Mouse (Mus musculus) heart, postnatal 10 days (tissue): Measurements from ENCODE around the gene Olfr1062. TPM values are rescaled to one million over a fixed set of nuclear protein-coding genes. Genes with fewer than 3 reads are reported as not detected.
"Not testable (repeated sequence)": the region's sequence is repeated elsewhere in the genome, so short reads cannot be mapped to it uniquely, and the experiment has no call there.

Experiments
- DNase-seq, 2 experiments: peaks; one replicate each; pipeline ENCODE4 v3.0.0; 2021
- intact Hi-C: fragments of 180-260 bp; cut with DNase I; formaldehyde crosslinking; loops from one replicate; pipeline ENCODE4 v1.15.1; 2025
- total RNA-seq, 2 experiments: library from RNA; stranded (reverse); gene quantifications; 2 replicates each; pipeline ENCODE4 v1.2.3; 2021

Gene Olfr1062
- total RNA-seq: not detected

GRCm38 (mm10) chr2:86426649-86427048, at the start of gene Olfr1062:
Gene Olfr1062 (minus strand): TSS chr2:86426749.
- intact Hi-C loops, DNase-seq: not testable (repeated sequence)

- DNase-seq: peak; percentile 42 to 51
- intact Hi-C loops: loop anchor here (1.0 to 2.0 kb wide), 2 partner anchors 738 to 1344 kb away; no protein-coding TSS in a partner anchor
Measured at GRCm38 (mm10) chr2:86464442-86465109, 38.0 kb upstream of the Olfr1062 start.

GRCm38 (mm10) chr2:86460434-86460833, 33.9 kb upstream of the Olfr1062 start:
- no peak for DNase-seq

GRCm38 (mm10) chr2:86456169-86456568, 29.6 kb upstream of the Olfr1062 start, which contains the start of gene Olfr1066:
Gene Olfr1066 (minus strand): TSS chr2:86456269.
- DNase-seq: no peak
- intact Hi-C loops: no loop called here

More at GRCm38 (mm10) chr2:86460434-86460833, 33.9 kb upstream of the Olfr1062 start:
- intact Hi-C loops: no loop called here

GRCm38 (mm10) chr2:86450491-86450890, 23.9 kb upstream of the Olfr1062 start, which contains the start of gene Olfr1065:
Gene Olfr1065 (minus strand): TSS chr2:86450591.
- intact Hi-C loops: not testable (repeated sequence)

GRCm38 (mm10) chr2:86442101-86442500, 15.6 kb upstream of the Olfr1062 start:
- intact Hi-C loops, DNase-seq: not testable (repeated sequence)

More at GRCm38 (mm10) chr2:86450491-86450890, 23.9 kb upstream of the Olfr1062 start, which contains the start of gene Olfr1065:
- not testable (repeated sequence) for DNase-seq

GRCm38 (mm10) chr2:86428511-86428910, 2.0 kb upstream of the Olfr1062 start:
- intact Hi-C loops, DNase-seq: not testable (repeated sequence)

GRCm38 (mm10) chr2:86413950-86414349, 12.6 kb downstream of the Olfr1062 start, which contains the start of gene Olfr1061:
Gene Olfr1061 (minus strand): TSS chr2:86414050.
- no peak for DNase-seq
- intact Hi-C loops: no loop called here

- intact Hi-C loops: no loop called here
- no peak for DNase-seq
Measured at GRCm38 (mm10) chr2:86395114-86395513, 31.4 kb downstream of the Olfr1062 start.

GRCm38 (mm10) chr2:86388461-86388860, 38.1 kb downstream of the Olfr1062 start, which contains the start of gene Olfr1058:
Gene Olfr1058 (minus strand): TSS chr2:86388561.
- intact Hi-C loops, DNase-seq: not testable (repeated sequence)

- intact Hi-C loops: no loop called here
- no peak for DNase-seq
Measured at GRCm38 (mm10) chr2:86378293-86378692, 48.3 kb downstream of the Olfr1062 start, which contains the start of gene Olfr1057. Gene Olfr1057 (minus strand): TSS chr2:86378393.

Other genes starting within 250 kb of the Olfr1062 start
- gene Olfr1044, start 248.9 kb downstream of the Olfr1062 start, total RNA-seq: not detected
- gene Olfr52, start 241.1 kb downstream of the Olfr1062 start, total RNA-seq: not detected
- not detected for gene Olfr1045, start 223.7 kb downstream of the Olfr1062 start, total RNA-seq
- not detected for gene Olfr1046, start 207.4 kb downstream of the Olfr1062 start, total RNA-seq
- not detected for gene Olfr1047, start 195.3 kb downstream of the Olfr1062 start, total RNA-seq
- gene Olfr1048, start 186.5 kb downstream of the Olfr1062 start, total RNA-seq: not detected
- not detected for gene Olfr1049, start 168.4 kb downstream of the Olfr1062 start, total RNA-seq
- not detected for gene Olfr1051, start 147.7 kb downstream of the Olfr1062 start, total RNA-seq
- not detected for gene Olfr1052, start 134.3 kb downstream of the Olfr1062 start, total RNA-seq
- gene Olfr1053, start 111.5 kb downstream of the Olfr1062 start, total RNA-seq: not detected
- gene Olfr1054, start 91.3 kb downstream of the Olfr1062 start, total RNA-seq: not detected
- gene Olfr1055, start 76.5 kb downstream of the Olfr1062 start, total RNA-seq: not detected
- not detected for gene Olfr1056, start 64.3 kb downstream of the Olfr1062 start, total RNA-seq
- not detected for gene Olfr1057, start 48.4 kb downstream of the Olfr1062 start, total RNA-seq
- gene Olfr1058, start 38.2 kb downstream of the Olfr1062 start, total RNA-seq: not detected
- gene Olfr1061, start 12.7 kb downstream of the Olfr1062 start, total RNA-seq: not detected
- gene Olfr1065, start 23.8 kb upstream of the Olfr1062 start, total RNA-seq: not detected
- not detected for gene Olfr1066, start 29.5 kb upstream of the Olfr1062 start, total RNA-seq
- gene Olfr228, start 60.6 kb upstream of the Olfr1062 start, total RNA-seq: not detected
- not detected for gene Olfr1076, start 81.7 kb upstream of the Olfr1062 start, total RNA-seq
- gene Olfr1079, start 115.7 kb upstream of the Olfr1062 start, total RNA-seq: not detected
- not detected for gene Olfr1080, start 131.5 kb upstream of the Olfr1062 start, total RNA-seq
- not detected for gene Olfr1082, start 172.2 kb upstream of the Olfr1062 start, total RNA-seq
- gene Olfr1084, start 213.0 kb upstream of the Olfr1062 start, total RNA-seq: not detected
- gene Olfr1085, start 235.3 kb upstream of the Olfr1062 start, total RNA-seq: not detected